Mouse (Mus musculus) kidney, adult 2 months (tissue): ENCODE data around the gene Cdk9. TPM values are rescaled to one million over a fixed set of nuclear protein-coding genes. Genes with fewer than 3 reads are reported as not detected.

ENCODE experiments used
- DNase-seq: peaks from one replicate; pipeline ENCODE4 v3.0.0; 2021
- H3K27ac ChIP-seq: fragments of 200-500 bp; 2 replicates; pipeline ENCODE4 v1.5.1; 2012; ENCODE audit warnings: low read depth, low read length, control low read depth, inconsistent platforms; ENCODE audit not compliant: insufficient read depth
- H3K27me3 ChIP-seq: fragments of 200-500 bp; replicated peaks from 2 replicates; pipeline ENCODE4 v1.6.1; 2012; ENCODE audit warnings: mild to moderate bottlenecking, moderate library complexity, low read length, inconsistent platforms; ENCODE audit not compliant: control insufficient read depth, insufficient read depth
- H3K36me3 ChIP-seq: fragments of 200-500 bp; 2 replicates; pipeline ENCODE4 v1.6.1; 2012; ENCODE audit warnings: mild to moderate bottlenecking, moderate library complexity, low read length, inconsistent platforms; ENCODE audit not compliant: control insufficient read depth, insufficient read depth
- H3K4me1 ChIP-seq: fragments of 200-500 bp; 2 replicates; pipeline ENCODE4 v1.6.1; 2011; ENCODE audit warnings: low read length; ENCODE audit not compliant: control insufficient read depth, insufficient read depth
- H3K4me3 ChIP-seq: fragments of 200-500 bp; 2 replicates; pipeline ENCODE4 v1.5.1; 2011; ENCODE audit warnings: mild to moderate bottlenecking, low read depth, low read length, control low read depth; ENCODE audit not compliant: insufficient read depth
- CTCF ChIP-seq: fragments of 200-500 bp; conservative IDR thresholded peaks from 2 replicates; pipeline ENCODE4 v1.5.1; 2011; ENCODE audit warnings: low read depth, mild to moderate bottlenecking, control low read depth, low read length, moderate library complexity, mixed read lengths; ENCODE audit not compliant: insufficient read depth, insufficient read length
- POLR2A ChIP-seq: fragments of 200-500 bp; IDR thresholded peaks from one replicate; pipeline ENCODE4 v1.6.1; 2011; ENCODE audit warnings: low read depth, low read length, control low read depth
- WGBS: fragments of 180-500 bp; shearing (Covaris S2); methylation state at CpG from one replicate; pipeline ENCODE4 v1.1.7; 2018; 5-methylcytosine and 5-hydroxymethylcytosine counted together
- polyA plus RNA-seq: library from polyadenylated mRNA; depleted of rRNA; stranded (reverse); fragments of >200 nt; gene quantifications from 2 replicates; pipeline ENCODE4 v1.2.3, GENCODE M21; 2012

Cdk9 gene
- polyA plus RNA-seq, 1 experiment = 89.2 TPM

- Histone ChIP-seq H3K4me3 (no peak overlapping the region), H3K27ac (peak overlapping the region; percentile 79), H3K36me3 (no peaks in the 10 kb centered on the region), H3K4me1 (no peaks in the 10 kb centered on the region; the same call in 1 of the 2 replicates), H3K27me3 (no peaks in the 10 kb centered on the region)
- TF ChIP-seq POLR2A (no peak), CTCF (no peak)
- 35% methylated on average over 4 of the region's 4 CpGs for WGBS
- DNase-seq = peak; percentile 64
Measured at GRCm38 (mm10) chr2:32734480-32734879, 21.6 kb upstream of the Cdk9 start.

DNA sequence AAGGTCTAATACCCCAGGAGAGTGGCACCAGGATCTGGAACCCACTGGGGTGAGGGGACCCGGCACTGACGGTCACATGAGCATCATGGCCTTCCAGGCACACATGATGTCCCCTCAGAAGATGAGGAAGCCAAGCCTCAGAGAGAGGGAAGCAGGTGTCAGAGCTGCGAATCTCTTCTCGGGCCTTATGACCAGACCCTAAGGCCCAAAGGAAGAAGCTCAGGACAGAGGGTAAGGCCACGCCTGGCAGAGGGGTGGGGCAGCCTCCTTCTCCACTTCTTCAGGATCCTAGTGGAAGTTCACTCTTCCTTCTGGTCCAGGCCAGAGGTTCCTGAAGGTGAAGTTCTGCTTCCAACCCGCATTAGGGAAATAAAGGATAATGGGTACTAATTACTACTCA, 19.8 kb upstream of the Cdk9 start:
- no peak overlapping the region for H3K4me3 ChIP-seq
- H3K36me3 ChIP-seq = no peaks in the 10 kb centered on the region
- peak; percentile 48 for DNase-seq
- no peak for TF ChIP-seq CTCF
- no peak for TF ChIP-seq POLR2A
- WGBS = 78% methylated on average over 6 of the region's 6 CpGs
- H3K27me3 ChIP-seq = no peaks in the 10 kb centered on the region
- H3K4me1 ChIP-seq = no peaks in the 10 kb centered on the region; the same call in 1 of the 2 replicates
- H3K27ac ChIP-seq = peak overlapping the region; percentile 59; the same call in 1 of the 2 replicates

DNA sequence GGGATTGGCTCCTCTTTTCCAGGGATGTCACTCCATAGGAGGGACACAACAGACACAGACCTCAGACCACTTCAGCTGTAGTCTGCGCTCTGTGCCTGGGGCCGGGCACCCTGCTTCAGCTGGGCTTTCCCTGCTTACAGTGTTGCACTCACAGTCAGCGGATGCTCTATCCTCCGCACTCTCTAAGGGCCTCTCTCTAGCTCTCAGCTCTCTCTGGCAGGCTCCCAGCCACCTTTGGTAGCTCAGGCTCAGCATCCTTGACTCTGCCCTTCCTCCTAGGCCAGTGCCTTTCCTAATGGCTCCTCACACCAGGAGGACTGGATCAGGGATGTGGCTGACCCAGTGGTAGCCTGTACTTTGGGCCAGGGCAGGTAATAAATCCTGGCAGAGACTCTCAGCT, 19.0 kb upstream of the Cdk9 start:
- no peak for TF ChIP-seq CTCF
- TF ChIP-seq POLR2A = no peak

GRCm38 (mm10) chr2:32730854-32731253, 18.0 kb upstream of the Cdk9 start:
- WGBS = 37% methylated on average over 11 of the region's 11 CpGs
- Histone ChIP-seq H3K4me1 (no peaks in the 10 kb centered on the region; the same call in 1 of the 2 replicates), H3K27ac (peak overlapping the region; percentile 60; the same call in 1 of the 2 replicates), H3K36me3 (no peaks in the 10 kb centered on the region), H3K4me3 (peak overlapping the region; percentile 20; the same call in 1 of the 2 replicates), H3K27me3 (no peaks in the 10 kb centered on the region)
- TF ChIP-seq POLR2A (no peak), CTCF (no peak)
- no peak for DNase-seq

More for the DNA sequence above, 19.0 kb upstream of the Cdk9 start:
- Histone ChIP-seq H3K4me1 (no peaks in the 10 kb centered on the region; the same call in 1 of the 2 replicates), H3K27ac (peak overlapping the region; percentile 59), H3K4me3 (0 out of 2 replicates have a peak overlapping the region, but pooled peaks have one; percentile 4), H3K36me3 (no peaks in the 10 kb centered on the region), H3K27me3 (no peaks in the 10 kb centered on the region)
- DNase-seq = peak; percentile 45
- 83% methylated on average over 4 of the region's 4 CpGs for WGBS

- Histone ChIP-seq H3K4me3 (peak overlapping the region; percentile 9; the same call in 1 of the 2 replicates), H3K4me1 (peaks cover 3% of the 10 kb centered on the region; the same call in 1 of the 2 replicates)
Measured at GRCm38 (mm10) chr2:32729547-32729946, 16.7 kb upstream of the Cdk9 start.

DNA sequence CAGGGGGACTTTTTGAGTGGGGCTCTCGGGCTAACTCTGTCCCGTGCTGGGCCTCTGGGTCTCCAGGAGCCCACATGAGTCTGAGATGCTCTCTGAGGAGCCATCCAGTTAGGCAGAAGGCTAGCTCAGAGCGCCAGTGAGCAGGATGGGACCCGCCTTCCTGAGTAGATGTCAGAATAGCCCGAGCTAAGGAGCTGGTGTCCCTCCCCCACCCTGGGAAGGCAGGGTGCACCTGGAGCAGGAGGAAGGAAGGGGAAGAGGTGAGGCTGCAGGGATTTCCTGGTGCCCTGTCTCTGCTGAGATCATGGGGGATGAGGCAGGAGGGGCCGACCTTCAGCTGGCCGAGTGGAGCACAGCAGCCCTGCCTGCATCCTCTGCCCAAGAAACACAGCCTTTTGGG, 15.6 kb upstream of the Cdk9 start:
- TF ChIP-seq POLR2A (no peak), CTCF (no peak)
- H3K4me1 ChIP-seq = peaks cover 3% of the 10 kb centered on the region; the same call in 1 of the 2 replicates
- no peaks in the 10 kb centered on the region for H3K36me3 ChIP-seq
- 64% methylated on average over 7 of the region's 7 CpGs for WGBS
- H3K4me3 ChIP-seq = peak overlapping the region; percentile 66
- DNase-seq = peak; percentile 87
- peak overlapping the region; percentile 56; the same call in 1 of the 2 replicates for H3K27ac ChIP-seq
- no peaks in the 10 kb centered on the region for H3K27me3 ChIP-seq

More at GRCm38 (mm10) chr2:32729547-32729946, 16.7 kb upstream of the Cdk9 start:
- Histone ChIP-seq H3K27me3 (no peaks in the 10 kb centered on the region), H3K27ac (no peak overlapping the region), H3K36me3 (no peaks in the 10 kb centered on the region)
- WGBS = 73% methylated on average over 4 of the region's 4 CpGs
- no peak for DNase-seq
- TF ChIP-seq CTCF (no peak), POLR2A (no peak)

DNA sequence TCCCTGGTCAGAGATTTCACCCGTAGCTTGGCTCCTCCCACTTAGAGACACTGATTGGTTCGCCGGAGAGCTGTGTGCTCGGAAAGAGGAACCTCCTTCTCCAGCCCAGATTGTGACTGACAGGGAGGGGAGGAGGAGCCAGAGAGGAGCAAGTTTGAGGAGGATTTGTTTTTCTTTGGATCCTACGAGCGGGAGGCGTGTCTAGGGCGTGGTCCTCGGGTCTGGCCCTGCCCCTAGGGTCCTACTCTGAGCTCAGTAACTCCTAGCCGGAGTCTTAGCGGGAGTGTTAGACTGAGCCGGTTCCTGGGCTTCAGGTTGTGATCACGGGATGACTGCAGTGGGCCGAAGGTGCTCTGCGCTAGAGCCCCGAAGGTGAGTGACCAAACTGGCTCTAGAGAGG, 14.6 kb upstream of the Cdk9 start:
- WGBS = 1% methylated on average over 16 of the region's 16 CpGs
- no peaks in the 10 kb centered on the region for H3K27me3 ChIP-seq
- TF ChIP-seq POLR2A = peak; percentile 92
- no peak for TF ChIP-seq CTCF
- H3K4me1 ChIP-seq = peaks cover 3% of the 10 kb centered on the region; the same call in 1 of the 2 replicates
- peak overlapping the region; percentile 66 for H3K4me3 ChIP-seq
- no peaks in the 10 kb centered on the region for H3K36me3 ChIP-seq
- H3K27ac ChIP-seq = no peak overlapping the region
- peak; percentile 99 for DNase-seq
